Mouse (Mus musculus): ENCODE measurements at regions not wholly inside any gene's neighbourhood (a gene's known extent, or its start where the extent isn't known, plus 50 kb on each side); places are given as distances from the start of the nearest gene placed in this dataset.

DNA sequence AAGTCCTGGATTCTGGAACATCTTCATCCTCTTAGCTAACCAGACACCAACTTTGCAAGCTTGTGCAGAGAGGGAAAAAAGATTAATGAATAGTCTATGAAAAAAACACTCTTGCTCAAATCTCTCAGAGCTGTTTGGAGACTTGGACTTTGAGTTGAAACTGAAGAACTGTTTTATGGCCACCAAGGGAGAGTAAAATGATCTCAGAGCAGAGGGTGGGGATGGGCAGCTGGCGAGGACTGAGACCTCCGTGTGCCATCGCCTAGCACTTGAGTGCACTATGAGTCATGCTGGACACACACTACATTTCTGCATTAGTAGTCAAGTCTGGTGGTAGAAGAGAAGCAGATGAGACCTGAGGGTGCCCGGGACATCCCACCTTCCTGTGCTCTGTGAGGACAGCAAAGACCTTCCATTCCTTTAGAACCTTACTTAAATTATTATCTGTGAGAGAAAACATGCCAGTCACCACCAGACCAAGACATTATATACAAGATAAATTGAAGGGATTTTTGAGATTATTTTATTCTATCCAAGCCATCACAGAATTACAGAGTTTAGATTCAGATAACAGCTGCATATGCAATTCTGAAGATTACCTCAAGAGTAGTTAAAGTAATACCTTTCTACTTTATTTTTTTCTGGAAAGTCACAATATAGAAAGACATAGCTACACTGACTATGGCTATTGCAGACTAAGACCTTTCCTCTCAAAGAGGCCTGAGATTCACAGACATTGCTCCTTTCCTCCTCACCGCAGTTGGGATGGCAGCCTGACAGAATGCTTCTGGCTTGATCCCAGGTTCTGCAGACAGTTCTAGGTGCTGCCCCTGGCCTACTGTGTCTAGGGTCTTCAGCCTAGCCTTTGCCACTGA lies 125.0 kb upstream of the Speer4f2 start:
- Histone ChIP-seq H3K9me3 (ENCODE audit: control insufficient read depth, low read length) (no peaks in the 10 kb centered on the region), H3K36me3 (replicated peaks; ENCODE audit: control insufficient read depth, insufficient read depth, low read depth) (no peaks in the 10 kb centered on the region), H3K4me2 (ENCODE audit: low read depth) (no peak overlapping the region), H3K4me3 (ENCODE audit: insufficient read depth in 1 of 2, low read depth in 2 of 2, low read length in 2 of 2) (no peak overlapping the region), H3K9ac (replicated peaks) (no peak overlapping the region), H3K4me1 (replicated peaks; ENCODE audit: control insufficient read depth in 2 of 2, insufficient read depth in 2 of 2, low read length in 1 of 2) (no peaks in the 10 kb centered on the region), H3K27ac (no peak overlapping the region), H3K27me3 (ENCODE audit: control insufficient read depth, insufficient read depth, low read length) (no peaks in the 10 kb centered on the region)
- no peak for TF ChIP-seq CTCF (IDR thresholded peaks at IDR 0.05; ENCODE audit: low read depth)
- TF ChIP-seq EP300 (IDR thresholded peaks at IDR 0.05; ENCODE audit: low read depth) = no peak
- ATAC-seq (ENCODE audit: insufficient read depth) (no peak), DNase-seq (ENCODE audit: low read depth in 3 of 3, low spot score in 3 of 3) (no peak)
- 71% methylated on average over 5 of the region's 5 CpGs for WGBS (ENCODE audit: insufficient replicate concordance)

DNA sequence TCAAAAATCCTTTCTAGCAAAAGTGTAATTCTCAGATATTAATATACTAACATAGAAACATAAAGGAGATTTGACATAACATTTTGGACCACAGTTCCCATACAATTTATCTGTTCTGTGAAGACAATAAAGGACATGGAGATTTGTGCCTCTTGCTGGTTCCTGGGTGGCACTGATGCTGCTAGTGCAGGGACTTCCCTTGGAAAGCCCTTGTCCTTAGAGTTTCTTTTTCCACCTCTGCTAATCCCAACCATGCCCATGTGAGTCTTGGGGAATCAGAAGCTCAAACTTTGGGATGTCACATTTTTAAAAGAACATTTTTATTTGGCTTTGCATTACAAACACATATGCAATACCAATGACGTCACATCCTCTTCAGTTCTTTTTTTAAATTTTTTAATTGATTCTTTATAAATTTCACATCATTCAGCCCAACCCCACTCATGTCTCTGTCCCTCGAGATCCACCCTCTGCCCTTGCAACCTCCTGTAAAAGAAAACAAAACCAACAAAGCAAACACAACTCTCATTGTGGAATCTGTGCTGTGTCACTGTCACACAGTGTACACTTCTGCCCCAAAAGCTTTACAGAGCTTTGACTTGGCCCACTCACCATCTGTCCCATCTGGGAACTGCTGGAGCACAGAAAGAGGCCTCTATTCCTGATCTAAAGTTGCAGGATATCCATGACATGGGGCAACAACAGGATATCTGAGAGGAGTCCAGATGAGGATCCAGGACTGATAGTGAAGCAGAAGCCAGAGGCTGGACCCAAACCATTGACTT lies 112.2 kb upstream of the Speer4f2 start:
- Histone ChIP-seq H3K36me3 (replicated peaks; ENCODE audit: control insufficient read depth, insufficient read depth, low read depth) (no peaks in the 10 kb centered on the region), H3K27ac (no peak overlapping the region), H3K4me3 (ENCODE audit: insufficient read depth in 1 of 2, low read depth in 2 of 2, low read length in 2 of 2) (no peak overlapping the region), H3K4me2 (ENCODE audit: low read depth) (no peak overlapping the region), H3K4me1 (replicated peaks; ENCODE audit: control insufficient read depth in 2 of 2, insufficient read depth in 2 of 2, low read length in 1 of 2) (no peaks in the 10 kb centered on the region), H3K27me3 (ENCODE audit: control insufficient read depth, insufficient read depth, low read length) (no peaks in the 10 kb centered on the region), H3K9me3 (ENCODE audit: control insufficient read depth, low read length) (no peaks in the 10 kb centered on the region), H3K9ac (replicated peaks) (no peak overlapping the region)
- ATAC-seq (ENCODE audit: insufficient read depth) (no peak), DNase-seq (ENCODE audit: low read depth in 3 of 3, low spot score in 3 of 3) (no peak)
- no peak for TF ChIP-seq EP300 (IDR thresholded peaks at IDR 0.05; ENCODE audit: low read depth)
- no peak for TF ChIP-seq CTCF (IDR thresholded peaks at IDR 0.05; ENCODE audit: low read depth)
- 38% methylated on average over 2 of the region's 2 CpGs for WGBS (ENCODE audit: insufficient replicate concordance)

DNA sequence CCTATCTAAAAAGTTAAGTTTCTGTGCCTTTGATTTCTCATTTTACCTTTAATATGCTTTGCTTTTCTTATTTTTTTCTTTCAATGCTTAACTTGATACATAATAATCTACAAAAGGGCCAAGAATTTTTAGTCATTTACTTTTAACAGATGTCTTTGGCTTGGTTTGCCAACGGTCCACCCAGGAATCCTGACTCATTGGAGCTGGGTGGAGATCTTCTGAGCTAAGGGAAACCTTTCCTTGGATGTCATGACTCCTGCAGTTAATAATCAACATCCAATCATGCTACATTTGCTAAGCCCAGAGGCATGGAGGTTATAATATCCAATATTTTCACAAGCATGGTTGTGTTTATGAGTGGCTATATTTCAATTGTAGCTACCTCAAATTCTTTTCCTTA lies 110.9 kb upstream of the Speer4f2 start:
- H3K27me3 ChIP-seq (ENCODE audit: control insufficient read depth, insufficient read depth, low read length) = no peaks in the 10 kb centered on the region
- H3K27ac ChIP-seq = no peak overlapping the region
- H3K36me3 ChIP-seq (replicated peaks; ENCODE audit: control insufficient read depth, insufficient read depth, low read depth) = no peaks in the 10 kb centered on the region
- DNase-seq (ENCODE audit: low read depth in 3 of 3, low spot score in 3 of 3) (no peak), ATAC-seq (ENCODE audit: insufficient read depth) (no peak)
- no peaks in the 10 kb centered on the region for H3K9me3 ChIP-seq (ENCODE audit: control insufficient read depth, low read length)
- WGBS (ENCODE audit: insufficient replicate concordance) = 40% methylated on average over 1 of the region's 1 CpGs
- H3K4me2 ChIP-seq (ENCODE audit: low read depth) = no peak overlapping the region
- TF ChIP-seq EP300 (IDR thresholded peaks at IDR 0.05; ENCODE audit: low read depth) (no peak), CTCF (IDR thresholded peaks at IDR 0.05; ENCODE audit: low read depth) (no peak)
- H3K4me1 ChIP-seq (replicated peaks; ENCODE audit: control insufficient read depth in 2 of 2, insufficient read depth in 2 of 2, low read length in 1 of 2) = no peaks in the 10 kb centered on the region
- no peak overlapping the region for H3K9ac ChIP-seq (replicated peaks)
- H3K4me3 ChIP-seq (ENCODE audit: insufficient read depth in 1 of 2, low read depth in 2 of 2, low read length in 2 of 2) = no peak overlapping the region

DNA sequence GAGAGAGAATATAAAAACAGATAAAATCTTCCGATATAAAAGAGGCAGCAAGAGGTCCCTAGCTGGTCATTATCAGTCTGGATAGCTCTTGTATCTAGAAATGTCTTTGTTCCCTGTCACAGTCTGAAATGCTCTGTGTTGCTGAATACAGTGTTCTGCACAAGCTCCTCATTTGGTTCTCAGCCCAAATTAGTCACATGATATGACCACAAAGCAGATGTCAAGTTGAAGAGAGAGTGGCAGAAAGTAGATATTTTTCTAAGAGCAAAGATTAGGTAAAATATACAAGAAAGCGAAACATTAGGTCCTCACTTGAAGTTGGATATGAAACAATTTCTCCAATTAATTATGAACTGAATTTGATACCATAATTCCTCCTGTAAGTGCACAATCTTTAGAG lies 101.8 kb upstream of the Speer4f2 start:
- 46% methylated on average over 2 of the region's 2 CpGs for WGBS (ENCODE audit: insufficient replicate concordance)
- no peaks in the 10 kb centered on the region for H3K36me3 ChIP-seq (replicated peaks; ENCODE audit: control insufficient read depth, insufficient read depth, low read depth)
- no peak for TF ChIP-seq CTCF (IDR thresholded peaks at IDR 0.05; ENCODE audit: low read depth)
- TF ChIP-seq EP300 (IDR thresholded peaks at IDR 0.05; ENCODE audit: low read depth) = no peak

More for the DNA sequence above, 101.8 kb upstream of the Speer4f2 start:
- no peaks in the 10 kb centered on the region for H3K27me3 ChIP-seq (ENCODE audit: control insufficient read depth, insufficient read depth, low read length)
- H3K27ac ChIP-seq = no peak overlapping the region
- ATAC-seq (ENCODE audit: insufficient read depth) (no peak), DNase-seq (ENCODE audit: low read depth in 3 of 3, low spot score in 3 of 3) (no peak)
- H3K4me1 ChIP-seq (replicated peaks; ENCODE audit: control insufficient read depth in 2 of 2, insufficient read depth in 2 of 2, low read length in 1 of 2) = no peaks in the 10 kb centered on the region
- no peak overlapping the region for H3K9ac ChIP-seq (replicated peaks)
- no peak overlapping the region for H3K4me2 ChIP-seq (ENCODE audit: low read depth)
- no peak overlapping the region for H3K4me3 ChIP-seq (ENCODE audit: insufficient read depth in 1 of 2, low read depth in 2 of 2, low read length in 2 of 2)
- H3K9me3 ChIP-seq (ENCODE audit: control insufficient read depth, low read length) = no peaks in the 10 kb centered on the region
